Mouse (Mus musculus): ENCODE measurements around the gene March1.

DNA sequence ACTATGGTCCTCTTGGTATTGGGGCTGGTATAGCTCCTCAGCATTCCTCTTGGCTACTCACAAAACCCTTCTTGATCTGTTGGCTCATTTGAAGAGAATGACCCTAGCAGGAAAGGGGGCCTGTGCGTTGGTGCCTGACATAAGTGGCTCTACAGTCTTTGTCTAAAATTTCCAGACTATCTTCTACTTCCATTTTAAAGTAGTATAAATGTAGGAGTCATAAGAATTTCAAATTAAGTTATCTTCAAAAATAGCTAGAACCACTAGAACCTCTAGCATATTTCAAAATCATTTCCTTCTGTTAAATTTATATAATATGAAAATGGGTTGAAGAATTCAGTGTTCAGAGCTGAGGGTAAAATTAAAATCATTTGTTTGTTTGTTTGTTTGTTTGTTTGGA, 541.9 kb downstream of the March1 start:
- TF ChIP-seq POLR2A (IDR thresholded peaks at IDR 0.05; ENCODE audit: low read depth, low read length) (no peak), CTCF (IDR thresholded peaks at IDR 0.05; ENCODE audit: borderline replicate concordance, insufficient read depth, low read length) (no peak)

Data from embryonic fibroblast, embryonic 13.5 days (primary cell).